Mouse (Mus musculus) intestine, postnatal 0 days (tissue): ENCODE measurements at regions not wholly inside any gene's neighbourhood (a gene's known extent, or its start where the extent isn't known, plus 50 kb on each side); places are given as distances from the start of the nearest gene placed in this dataset.

Source experiments
- ATAC-seq: fragments of 200-750 bp; cut with Nextera tagmentation; 2 replicates; pipeline ENCODE4 v1.8.0; 2017; ENCODE audit warnings: mild to moderate bottlenecking, moderate TSS enrichment, moderate library complexity
- H3K27ac ChIP-seq: fragments of 300-500 bp; sonication (generic); 2 replicates; pipeline ENCODE4 v1.5.1; 2014; ENCODE audit warnings: mild to moderate bottlenecking, low read depth, low read length, moderate library complexity
- H3K27me3 ChIP-seq: fragments of 300-500 bp; sonication (generic); replicated peaks from 2 replicates; pipeline ENCODE4 v1.6.1; 2014; ENCODE audit warnings: low read length, mixed read lengths; ENCODE audit not compliant: control insufficient read depth, insufficient read depth
- H3K36me3 ChIP-seq: fragments of 300-500 bp; sonication (generic); 2 replicates; pipeline ENCODE4 v1.6.1; 2014; ENCODE audit warnings: mild to moderate bottlenecking, moderate library complexity; ENCODE audit not compliant: control insufficient read depth, insufficient read depth
- H3K4me1 ChIP-seq: fragments of 300-500 bp; sonication (generic); replicated peaks from 2 replicates; pipeline ENCODE4 v1.6.1; 2014; ENCODE audit warnings: antibody characterized with exemption, low read length, mixed read lengths; ENCODE audit not compliant: control insufficient read depth, insufficient read depth
- H3K4me2 ChIP-seq: fragments of 300-500 bp; sonication (generic); replicated peaks from 2 replicates; pipeline ENCODE4 v1.6.1; 2014; ENCODE audit warnings: low read depth, mild to moderate bottlenecking, moderate library complexity
- H3K4me3 ChIP-seq: fragments of 300-500 bp; sonication (generic); 2 replicates; pipeline ENCODE4 v1.5.1; 2014; ENCODE audit warnings: low read depth, low read length
- H3K9ac ChIP-seq: fragments of 300-500 bp; sonication (generic); 2 replicates; pipeline ENCODE4 v1.6.1; 2014; ENCODE audit warnings: mild to moderate bottlenecking, low read depth, low read length
- H3K9me3 ChIP-seq: fragments of 300-500 bp; sonication (generic); 2 replicates; pipeline ENCODE4 v1.6.1; 2016; ENCODE audit warnings: mixed run types; ENCODE audit not compliant: control insufficient read depth
- CTCF ChIP-seq: sonication (generic); IDR thresholded peaks from 2 replicates; pipeline ENCODE4 v1.5.1; 2016; ENCODE audit warnings: low read depth, mild to moderate bottlenecking, control low read depth, antibody characterized with exemption, moderate library complexity
- WGBS: fragments of 180-500 bp; shearing (Covaris S2); extraction: QIAGEN DNeasy Blood & Tissue Kit; methylation state at CpG from one replicate; pipeline ENCODE4 v1.1.7; 2014; 5-methylcytosine and 5-hydroxymethylcytosine counted together

DNA sequence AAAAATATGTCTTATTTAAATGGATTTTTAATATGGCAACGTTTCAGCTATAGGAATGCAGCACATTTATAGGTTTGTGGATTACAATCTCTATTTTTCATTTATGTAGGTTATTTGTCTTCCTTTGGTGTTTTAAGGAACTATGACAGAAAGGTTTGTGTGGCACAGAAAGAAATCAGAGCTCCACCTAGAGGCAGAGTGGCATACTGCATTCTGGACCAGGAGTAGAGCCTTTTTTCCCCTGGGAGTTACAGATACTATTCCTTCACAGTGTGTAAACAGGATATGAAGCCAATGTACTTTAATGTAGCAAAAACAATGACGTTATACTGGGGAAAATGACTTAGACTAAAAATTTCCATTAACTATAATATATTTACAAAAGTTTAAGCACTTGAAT is 94.9 kb upstream of the St8sia4 start:
- no peak overlapping the region for H3K27ac ChIP-seq
- H3K4me1 ChIP-seq, result no peaks in the 10 kb centered on the region
- under 1% methylated on average over 2 of the region's 2 CpGs for WGBS
- no peak overlapping the region for H3K9ac ChIP-seq
- no peaks in the 10 kb centered on the region for H3K9me3 ChIP-seq
- H3K36me3 ChIP-seq, result no peaks in the 10 kb centered on the region
- H3K27me3 ChIP-seq, result no peaks in the 10 kb centered on the region
- no peak overlapping the region for H3K4me2 ChIP-seq
- no peak overlapping the region for H3K4me3 ChIP-seq
- TF ChIP-seq CTCF, result peak; percentile 84
- no peak for ATAC-seq

DNA sequence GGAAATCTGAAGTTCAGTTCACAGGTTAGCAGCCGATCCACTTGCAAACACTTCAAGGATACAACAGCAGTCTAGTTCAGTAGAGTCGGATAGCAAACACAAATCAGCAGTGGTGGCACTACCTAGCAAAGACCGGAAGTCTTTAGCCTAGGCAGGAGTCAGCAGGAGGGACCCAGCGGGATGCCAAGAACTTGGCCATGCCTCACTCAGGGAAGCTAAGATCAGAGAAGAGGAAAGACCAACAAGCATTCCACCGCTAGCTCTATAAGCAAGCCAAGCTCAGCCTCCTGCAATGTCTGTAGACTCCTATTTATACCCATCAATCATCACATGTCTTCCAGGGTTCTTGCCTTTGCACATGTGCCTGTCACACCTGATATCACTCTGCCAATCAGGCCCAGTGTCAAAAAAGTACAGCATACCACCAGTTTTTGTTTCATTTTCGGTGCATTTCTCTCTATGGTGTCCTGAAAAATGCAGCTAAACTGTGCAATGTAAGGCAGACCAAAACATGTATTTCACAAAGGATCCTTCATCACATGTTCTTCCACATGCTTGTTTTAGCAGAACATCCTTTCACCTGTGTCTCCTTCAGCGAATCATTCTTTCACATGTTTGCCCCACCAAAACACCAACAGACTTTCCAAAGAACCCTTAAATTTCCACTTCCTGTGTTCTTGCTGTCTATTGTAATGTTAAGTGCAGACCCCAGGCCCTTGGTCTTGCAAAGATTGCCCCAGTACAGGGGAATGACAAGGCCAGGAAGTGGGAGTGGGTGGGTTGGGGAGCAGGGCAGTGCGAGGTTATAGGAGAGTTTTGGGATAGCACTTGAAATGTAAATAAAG is 86.9 kb upstream of the St8sia4 start:
- H3K4me3 ChIP-seq, result no peak overlapping the region
- no peak for ATAC-seq
- no peaks in the 10 kb centered on the region for H3K4me1 ChIP-seq
- TF ChIP-seq CTCF, result no peak
- 86% methylated on average over 8 of the region's 8 CpGs for WGBS
- H3K9me3 ChIP-seq, result no peaks in the 10 kb centered on the region
- H3K9ac ChIP-seq, result no peak overlapping the region
- H3K27me3 ChIP-seq, result no peaks in the 10 kb centered on the region
- H3K4me2 ChIP-seq, result no peak overlapping the region
- H3K27ac ChIP-seq, result no peak overlapping the region
- H3K36me3 ChIP-seq, result no peaks in the 10 kb centered on the region

DNA sequence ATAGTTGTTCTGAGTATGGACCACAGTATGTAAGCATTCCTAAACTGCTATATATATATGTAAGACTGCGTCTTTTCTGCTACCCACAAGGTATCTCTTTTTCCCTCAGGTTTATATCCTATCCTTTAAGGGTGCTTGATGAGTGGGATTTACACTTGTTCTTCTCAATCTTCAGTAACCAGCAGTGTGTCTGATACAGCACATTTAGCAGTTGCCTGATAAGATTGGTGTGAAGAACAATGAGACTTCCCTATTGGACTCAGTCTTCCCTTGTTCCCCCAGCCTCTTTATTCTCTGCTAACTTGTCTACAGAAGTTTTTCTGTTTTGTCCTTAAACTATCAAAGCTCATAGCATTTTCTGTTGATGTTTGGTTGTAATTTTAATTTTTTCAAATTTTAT is 86.1 kb upstream of the St8sia4 start:
- 88% methylated on average over 1 of the region's 1 CpGs for WGBS
- Histone ChIP-seq H3K9ac (no peak overlapping the region), H3K27me3 (no peaks in the 10 kb centered on the region), H3K4me2 (no peak overlapping the region), H3K4me3 (no peak overlapping the region), H3K27ac (no peak overlapping the region), H3K9me3 (no peaks in the 10 kb centered on the region), H3K4me1 (no peaks in the 10 kb centered on the region), H3K36me3 (no peaks in the 10 kb centered on the region)
- ATAC-seq, result no peak
- TF ChIP-seq CTCF, result no peak

DNA sequence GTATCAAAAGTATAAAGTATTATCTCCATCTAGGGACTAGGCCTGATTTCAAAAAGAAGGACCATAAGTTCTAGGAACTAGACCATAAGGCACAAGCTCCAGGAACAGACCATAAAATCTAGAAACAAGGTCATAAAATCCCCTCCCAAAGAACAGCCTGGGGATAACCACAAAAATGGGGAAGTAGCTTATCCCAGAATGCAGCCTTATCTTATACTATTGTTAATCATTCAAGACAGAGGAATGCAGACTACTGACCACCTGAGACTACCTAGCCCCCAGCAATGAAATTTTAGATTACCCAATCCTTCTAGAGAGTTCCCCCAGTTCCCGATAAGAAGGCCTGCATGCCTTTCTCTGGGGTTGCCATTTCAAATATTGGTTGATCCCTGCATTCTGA is 81.6 kb upstream of the St8sia4 start:
- Histone ChIP-seq H3K9me3 (no peaks in the 10 kb centered on the region), H3K27me3 (no peaks in the 10 kb centered on the region), H3K36me3 (no peaks in the 10 kb centered on the region), H3K9ac (no peak overlapping the region), H3K4me3 (no peak overlapping the region), H3K27ac (no peak overlapping the region), H3K4me1 (no peaks in the 10 kb centered on the region), H3K4me2 (no peak overlapping the region)
- ATAC-seq, result no peak
- 52% methylated on average over 1 of the region's 1 CpGs for WGBS
- no peak for TF ChIP-seq CTCF

DNA sequence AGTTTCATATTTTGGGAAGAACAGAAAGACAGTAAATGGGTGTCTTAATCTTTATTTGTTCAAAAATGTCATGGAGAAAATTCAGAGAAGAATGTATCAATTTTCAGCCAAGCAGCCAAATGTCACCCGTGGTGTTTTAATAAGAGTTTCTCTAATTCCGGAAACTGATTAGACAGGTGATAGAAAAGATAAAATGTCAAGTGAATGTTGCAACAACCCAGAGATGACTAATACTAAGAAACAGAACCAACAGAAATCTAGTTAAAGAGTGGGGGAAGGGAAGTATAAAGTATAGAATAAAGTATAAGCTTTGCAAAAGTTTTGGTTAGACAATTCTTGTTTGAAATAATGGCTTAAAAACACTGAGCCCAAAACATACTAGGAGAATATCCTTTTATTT is 79.9 kb upstream of the St8sia4 start:
- no peak overlapping the region for H3K4me2 ChIP-seq
- no peak overlapping the region for H3K4me3 ChIP-seq
- H3K4me1 ChIP-seq, result no peaks in the 10 kb centered on the region
- no peak overlapping the region for H3K9ac ChIP-seq
- H3K36me3 ChIP-seq, result no peaks in the 10 kb centered on the region
- 76% methylated on average over 2 of the region's 2 CpGs for WGBS
- no peak for ATAC-seq
- no peak for TF ChIP-seq CTCF
- no peaks in the 10 kb centered on the region for H3K27me3 ChIP-seq
- no peak overlapping the region for H3K27ac ChIP-seq
- H3K9me3 ChIP-seq, result no peaks in the 10 kb centered on the region

DNA sequence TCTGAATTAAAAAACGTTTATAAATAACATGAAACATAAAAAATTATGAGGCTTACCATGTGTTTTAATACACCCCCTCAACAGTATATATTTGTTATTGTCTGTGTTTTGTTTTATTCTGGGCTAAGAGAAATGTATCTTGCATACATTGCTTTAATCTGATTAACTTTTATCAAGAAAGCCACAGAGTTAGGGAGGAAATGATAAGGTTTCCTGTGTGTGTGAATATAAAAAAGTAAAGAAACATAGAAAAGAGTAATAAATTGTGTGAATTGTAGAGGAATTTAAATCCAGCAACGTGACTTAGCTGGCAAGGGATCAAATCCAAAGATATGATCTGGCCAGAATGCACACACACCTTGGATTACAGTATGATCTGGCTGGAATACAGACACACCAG is 77.1 kb upstream of the St8sia4 start:
- Histone ChIP-seq H3K36me3 (no peaks in the 10 kb centered on the region), H3K9ac (no peak overlapping the region), H3K9me3 (no peaks in the 10 kb centered on the region), H3K4me2 (no peak overlapping the region), H3K4me3 (no peak overlapping the region), H3K27ac (no peak overlapping the region), H3K4me1 (no peaks in the 10 kb centered on the region), H3K27me3 (no peaks in the 10 kb centered on the region)
- TF ChIP-seq CTCF, result no peak
- WGBS, result 41% methylated on average over 2 of the region's 2 CpGs
- ATAC-seq, result no peak
